Mouse (Mus musculus) effector memory CD4-positive, alpha-beta T cell, adult 5 months (primary cell): Measurements from ENCODE around the gene 2310057M21Rik. TPM values are rescaled to one million over a fixed set of nuclear protein-coding genes. Genes with fewer than 3 reads are reported as not detected.

Experiments used
- polyA plus RNA-seq: library from polyadenylated mRNA; unstranded; fragments of 100-300 nt; shearing (Covaris generic); gene quantifications from one replicate; pipeline ENCODE4 v1.2.1, GENCODE M21; 2017

2310057M21Rik gene
- polyA plus RNA-seq: 12.0 TPM

DNA sequence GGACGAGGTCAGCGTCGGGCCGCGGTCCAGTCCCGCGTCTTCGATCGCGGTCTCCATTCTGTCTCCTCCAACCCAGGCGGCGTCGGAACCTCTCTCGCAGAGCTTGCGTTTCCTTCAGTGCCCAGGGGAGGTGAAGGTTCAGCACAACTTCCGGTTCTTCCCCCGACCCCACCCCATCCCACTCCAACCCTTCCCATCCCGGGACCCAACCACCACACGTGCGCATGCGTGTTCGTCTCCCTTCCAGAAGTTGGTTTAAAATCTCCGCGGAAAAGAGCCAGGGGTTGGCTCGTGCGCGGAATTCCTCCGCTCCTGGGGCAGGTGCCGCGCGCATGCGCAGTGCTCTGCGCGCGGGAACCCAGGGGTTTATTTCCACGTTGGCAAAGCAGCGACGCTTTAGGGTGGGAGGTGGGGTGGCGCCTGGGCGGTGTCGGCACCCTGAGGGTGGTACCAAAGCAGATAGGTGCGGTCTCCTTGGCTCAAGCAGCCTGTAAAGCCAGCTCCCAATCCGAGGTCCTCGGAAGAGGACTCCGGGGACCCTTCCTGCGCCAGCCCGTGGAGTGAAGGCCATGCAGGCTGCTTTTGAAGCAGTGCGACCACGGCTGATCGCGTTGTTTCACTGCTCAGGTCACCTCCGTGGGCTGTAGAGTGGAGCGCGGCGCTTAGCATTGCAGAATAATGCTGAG, at the start of gene 2310057M21Rik:
TSS of gene 2310057M21Rik (minus strand) at position 145 of the 686 bp plus-strand sequence.

DNA sequence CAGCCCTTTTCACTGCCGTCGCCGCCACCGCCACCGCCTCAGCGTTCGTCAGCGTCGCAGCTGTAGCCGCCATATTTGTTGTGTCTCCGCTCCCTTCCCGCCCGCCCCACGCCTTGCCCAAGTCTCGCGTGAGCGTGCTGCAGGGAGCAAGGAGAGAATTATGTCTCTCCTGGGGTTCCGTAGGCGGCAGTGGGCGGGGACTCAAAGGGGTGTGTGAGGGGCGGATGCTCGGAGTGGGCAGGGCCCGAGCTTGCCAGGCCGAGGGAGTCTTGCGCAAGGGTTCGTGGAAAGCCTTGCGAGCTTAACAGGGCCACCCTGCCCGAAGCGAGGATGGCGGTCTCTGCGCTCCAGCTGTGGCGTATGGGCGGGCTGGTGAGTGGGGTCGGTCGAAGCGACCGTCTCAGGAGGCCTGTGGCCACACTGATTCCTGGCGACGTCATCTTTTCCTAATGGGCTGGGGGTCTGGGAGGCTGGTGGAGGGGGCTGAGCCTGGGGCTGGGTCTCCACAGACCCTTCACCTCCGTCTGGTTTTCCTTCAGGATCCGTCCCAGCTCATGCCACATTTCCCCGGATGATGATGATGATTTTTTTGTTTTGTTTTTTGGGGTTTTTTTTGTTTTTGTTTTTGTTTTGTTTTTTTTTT, 48.0 kb upstream of the 2310057M21Rik start, which contains the start of the genes Ikzf5 and Acadsb:
TSS of gene Ikzf5 (minus strand) at position 106 of the 643 bp plus-strand sequence.
TSS of gene Acadsb (plus strand) at position 186 of the 643 bp plus-strand sequence.

DNA sequence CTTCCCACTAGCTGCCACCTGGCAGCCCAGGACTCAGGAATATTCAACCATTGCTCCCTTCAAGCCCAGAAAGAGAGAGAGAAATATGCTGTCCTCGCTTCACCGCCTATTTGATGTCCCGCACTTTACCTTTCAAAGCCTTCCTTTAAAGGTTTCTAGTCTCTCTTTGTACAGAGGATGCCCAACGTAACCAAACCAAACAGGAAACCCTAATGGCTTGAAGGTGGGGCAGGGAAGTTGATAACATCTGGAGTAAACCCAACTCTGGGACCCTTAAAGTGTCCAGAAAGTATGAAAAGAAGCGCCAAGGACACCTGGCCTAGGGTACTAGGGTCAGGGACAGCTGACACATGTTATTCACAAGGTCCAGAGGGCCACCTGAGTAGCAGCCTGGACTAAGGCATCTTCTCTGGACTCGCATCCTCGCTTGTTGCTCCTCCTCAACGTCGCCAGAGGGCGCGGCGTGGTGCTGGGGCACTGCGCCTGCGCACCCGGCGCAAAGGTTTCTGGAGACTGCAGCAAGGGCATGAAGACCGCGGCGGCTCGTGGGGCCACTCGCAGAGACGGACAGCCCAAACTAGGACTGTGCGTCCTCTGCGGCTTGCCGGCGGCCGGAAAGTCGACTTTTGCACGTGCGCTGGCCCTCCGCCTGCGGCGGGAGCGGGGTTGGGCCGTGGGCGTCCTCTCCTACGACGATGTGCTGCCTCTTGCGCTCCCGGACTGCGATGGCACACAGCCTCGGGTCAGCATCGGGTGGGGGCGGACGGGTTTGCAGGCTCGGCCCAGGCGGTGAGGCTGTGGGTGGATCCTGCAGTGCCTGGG, 8.3 kb upstream of the 2310057M21Rik start, which contains the start of gene Pstk:
TSS of gene Pstk (plus strand) at position 494 of the 822 bp plus-strand sequence.

DNA sequence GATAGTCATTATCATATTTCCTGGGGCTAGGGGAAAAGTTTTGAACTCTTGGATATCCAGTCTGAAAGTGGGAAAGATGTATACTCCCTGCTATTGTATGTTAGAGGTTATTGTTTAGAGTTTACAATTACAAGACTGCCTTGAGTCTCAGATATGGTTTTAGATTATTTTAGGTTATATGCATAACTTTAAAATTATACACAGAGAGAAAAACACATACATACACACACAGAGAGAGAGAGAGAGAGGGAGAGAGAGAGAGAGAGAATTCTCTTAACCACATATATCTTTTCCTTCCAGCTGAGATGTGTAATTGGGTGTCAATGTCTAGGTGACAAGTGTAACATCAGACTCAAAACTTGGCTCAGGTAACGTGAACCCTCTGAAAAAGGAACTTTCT, 29.0 kb downstream of the 2310057M21Rik start, which contains the start of gene Fam24a:
TSS of gene Fam24a (plus strand) at position 301 of the 400 bp plus-strand sequence.

DNA sequence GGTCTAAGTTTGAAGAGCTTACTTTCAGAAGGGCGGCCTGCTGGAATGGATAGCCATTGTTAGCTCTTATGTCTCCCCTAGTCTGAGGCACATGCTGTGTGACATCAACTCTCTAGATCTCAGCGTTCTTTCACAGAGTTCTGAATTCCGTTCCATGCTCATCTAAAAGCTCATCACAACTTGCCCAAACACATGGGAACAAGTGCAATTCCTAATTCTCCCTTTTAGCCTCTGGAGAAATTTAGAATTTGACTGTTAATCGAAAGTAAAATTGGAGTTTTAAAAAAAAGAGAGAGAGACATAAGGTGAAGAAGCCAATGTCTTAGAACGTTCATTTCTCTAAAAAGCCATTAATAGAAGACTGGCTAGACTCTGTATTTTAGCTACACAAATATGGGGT, 33.1 kb downstream of the 2310057M21Rik start, which contains the start of gene Fam24b:
TSS of gene Fam24b (minus strand) at position 101 of the 400 bp plus-strand sequence.

DNA sequence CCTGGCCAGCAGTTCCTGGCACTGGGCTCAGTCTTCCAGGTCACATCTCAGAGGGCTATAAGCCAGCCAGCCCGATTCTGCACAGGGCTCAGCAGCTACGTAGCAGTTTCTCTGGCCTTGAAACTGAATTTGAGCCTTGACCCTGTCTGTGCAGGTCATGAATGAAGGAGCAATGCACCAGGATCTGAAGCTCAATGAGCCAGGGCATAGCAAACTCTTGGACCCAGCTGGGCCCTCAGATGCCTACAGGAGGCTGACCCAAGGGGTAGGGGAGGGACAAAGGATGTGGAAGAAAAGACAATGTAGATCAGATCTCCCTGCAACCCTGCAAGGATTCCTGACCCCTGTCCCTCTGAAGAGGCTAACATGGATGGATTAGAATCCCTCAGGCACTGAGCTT, 40.4 kb downstream of the 2310057M21Rik start, which contains the start of gene Cuzd1:
TSS of gene Cuzd1 (minus strand) at position 101 of the 400 bp plus-strand sequence.

Other genes with a start within 250 kb of the 2310057M21Rik start
- gene 4933402N03Rik, start 216.4 kb downstream of the 2310057M21Rik start, polyA plus RNA-seq: not detected
- gene 5430419D17Rik, start 188.4 kb downstream of the 2310057M21Rik start, polyA plus RNA-seq: not detected
- gene Cuzd1, start 40.5 kb downstream of the 2310057M21Rik start, polyA plus RNA-seq: not detected
- not detected for gene Fam24b, start 33.2 kb downstream of the 2310057M21Rik start, polyA plus RNA-seq
- gene Fam24a, start 28.9 kb downstream of the 2310057M21Rik start, polyA plus RNA-seq: not detected
- 31.0 TPM for gene Pstk, start 8.4 kb upstream of the 2310057M21Rik start, polyA plus RNA-seq
- 31.5 TPM for gene Ikzf5, start 47.8 kb upstream of the 2310057M21Rik start, polyA plus RNA-seq
- gene Acadsb, start 47.8 kb upstream of the 2310057M21Rik start, polyA plus RNA-seq: 50.6 TPM
- gene Hmx3, start 180.1 kb upstream of the 2310057M21Rik start, polyA plus RNA-seq: not detected
- not detected for gene Hmx2, start 186.0 kb upstream of the 2310057M21Rik start, polyA plus RNA-seq
- 81.2 TPM for gene Bub3, start 197.5 kb upstream of the 2310057M21Rik start, polyA plus RNA-seq